Mouse (Mus musculus) megakaryocyte, adult 5-6 weeks (primary cell): ENCODE data around the gene Emilin2. TPM values are rescaled to one million over a fixed set of nuclear protein-coding genes. Genes with fewer than 3 reads are reported as not detected.
"Not testable (repeated sequence)": the region's sequence is repeated elsewhere in the genome, so short reads cannot be mapped to it uniquely, and the experiment has no call there.

Experiments
- ATAC-seq: 2 replicates; pipeline ENCODE4 v1.8.0; 2016; ENCODE audit warnings: mild to moderate bottlenecking, inconsistent platforms; ENCODE audit not compliant: poor library complexity, severe bottlenecking
- total RNA-seq, 2 experiments: library from RNA; stranded (forward) in 1 of 2; stranded (reverse) in 1 of 2; fragments of 153-499, 151-499 nt in 1 of 2; fragments of 221-1000, 200-1000 nt in 1 of 2; gene quantifications; 2 replicates each; pipeline versions ENCODE4 v1.2.3 to v1.2.4; 2015 to 2017

The Emilin2 gene
- total RNA-seq (2015) (152 and 159 TPM in 2 replicates), total RNA-seq (2017) (244 and 250 TPM in 2 replicates)

GRCm38 (mm10) chr17:71311340-71312171 is at the start of gene Emilin2:
Gene Emilin2 (minus strand): TSS chr17:71311978.
- ATAC-seq = peak; percentile 41

GRCm38 (mm10) chr17:71355526-71355925 is 43.7 kb upstream of the Emilin2 start:
- no peak for ATAC-seq

- ATAC-seq = no peak
Observed at GRCm38 (mm10) chr17:71354205-71354604, 42.4 kb upstream of the Emilin2 start.

- no peak for ATAC-seq
Observed at GRCm38 (mm10) chr17:71348188-71348587, 36.4 kb upstream of the Emilin2 start.

- ATAC-seq = no peak
Observed at GRCm38 (mm10) chr17:71342006-71342405, 30.2 kb upstream of the Emilin2 start.

GRCm38 (mm10) chr17:71338627-71339026 is 26.8 kb upstream of the Emilin2 start:
- no peak for ATAC-seq

GRCm38 (mm10) chr17:71337546-71337945 is 25.8 kb upstream of the Emilin2 start:
- ATAC-seq = peak; percentile 90

GRCm38 (mm10) chr17:71336421-71336820 is 24.6 kb upstream of the Emilin2 start:
- no peak for ATAC-seq

GRCm38 (mm10) chr17:71332298-71332697 is 20.5 kb upstream of the Emilin2 start:
- no peak for ATAC-seq

- not testable (repeated sequence) for ATAC-seq
Observed at GRCm38 (mm10) chr17:71320731-71321130, 9.0 kb upstream of the Emilin2 start.

GRCm38 (mm10) chr17:71319361-71319760 is 7.6 kb upstream of the Emilin2 start:
- ATAC-seq = no peak

- ATAC-seq = no peak
Observed at GRCm38 (mm10) chr17:71317571-71317970, 5.8 kb upstream of the Emilin2 start.

GRCm38 (mm10) chr17:71314315-71314714 is 2.5 kb upstream of the Emilin2 start:
- ATAC-seq = no peak

- ATAC-seq = peak; percentile 90
Observed at GRCm38 (mm10) chr17:71310486-71311339, 1.1 kb downstream of the Emilin2 start.

GRCm38 (mm10) chr17:71309711-71310485 is 1.9 kb downstream of the Emilin2 start:
- ATAC-seq = 0 out of 2 replicates have a peak, but pooled peaks have one; percentile 0

GRCm38 (mm10) chr17:71309141-71309540 is 2.6 kb downstream of the Emilin2 start:
- no peak for ATAC-seq

GRCm38 (mm10) chr17:71308296-71308695 is 3.5 kb downstream of the Emilin2 start:
- no peak for ATAC-seq

- no peak for ATAC-seq
Observed at GRCm38 (mm10) chr17:71307251-71307790, 4.5 kb downstream of the Emilin2 start.

GRCm38 (mm10) chr17:71306716-71307115 is 5.1 kb downstream of the Emilin2 start:
- no peak for ATAC-seq

GRCm38 (mm10) chr17:71306091-71306490 is 5.7 kb downstream of the Emilin2 start:
- no peak for ATAC-seq
